Mouse (Mus musculus) myocyte (in vitro differentiated cells): Measurements from ENCODE around the gene Atp6v1a. TPM values are rescaled to one million over a fixed set of nuclear protein-coding genes. Genes with fewer than 3 reads are reported as not detected.

Source experiments
- H3K27me3 ChIP-seq: one replicate; pipeline ENCODE4 v1.6.1; 2011; ENCODE audit not compliant: control insufficient read depth, insufficient read depth, insufficient read length
- H3K36me3 ChIP-seq: one replicate; pipeline ENCODE4 v1.6.1; 2011; ENCODE audit not compliant: control insufficient read depth, insufficient read depth
- H3K4me2 ChIP-seq: one replicate; pipeline ENCODE4 v1.6.1; 2011; ENCODE audit warnings: low read depth, control low read depth
- H3K4me3 ChIP-seq: one replicate; pipeline ENCODE4 v1.5.1; 2011; ENCODE audit warnings: mild to moderate bottlenecking, control low read depth, moderate library complexity
- H3K79me2 ChIP-seq: one replicate; pipeline ENCODE4 v1.6.1; 2011; ENCODE audit not compliant: control insufficient read depth, insufficient read depth
- H3ac ChIP-seq: one replicate; pipeline ENCODE4 v1.6.1; 2011; ENCODE audit not compliant: control insufficient read depth, insufficient read length
- CEBPB ChIP-seq: IDR thresholded peaks from 2 replicates; pipeline ENCODE4 v1.6.1; 2011; ENCODE audit warnings: mild to moderate bottlenecking, moderate library complexity; ENCODE audit not compliant: poor library complexity, insufficient read depth, severe bottlenecking
- E2F4 ChIP-seq: IDR thresholded peaks from one replicate; pipeline ENCODE4 v1.6.1; 2011; ENCODE audit warnings: mild to moderate bottlenecking, control low read depth, moderate library complexity; ENCODE audit not compliant: insufficient read depth
- MAX ChIP-seq: IDR thresholded peaks from one replicate; pipeline ENCODE4 v1.6.1; 2011; ENCODE audit warnings: low read depth, mild to moderate bottlenecking, control low read depth
- MYOD1 ChIP-seq, 3 experiments: IDR thresholded peaks; one replicate each; pipeline ENCODE4 v1.6.1; 2011; ENCODE audit warnings: control low read depth in 2 of 3, low read depth in 2 of 3, mild to moderate bottlenecking in 2 of 3, moderate library complexity in 1 of 3; ENCODE audit not compliant: insufficient read length in 2 of 3, control insufficient read depth in 1 of 3
- MYOG ChIP-seq, 3 experiments: IDR thresholded peaks; one replicate each; pipeline ENCODE4 v1.6.1; 2011; ENCODE audit warnings: control low read depth in 2 of 3, low read depth in 2 of 3, mild to moderate bottlenecking in 2 of 3; ENCODE audit not compliant: insufficient read length in 2 of 3, control insufficient read depth in 1 of 3, insufficient read depth in 1 of 3
- POLR2A ChIP-seq: IDR thresholded peaks from one replicate; pipeline ENCODE4 v1.6.1; 2011; ENCODE audit warnings: low read depth, mild to moderate bottlenecking, control low read depth, moderate library complexity; ENCODE audit not compliant: insufficient read length
- POLR2AphosphoS2 ChIP-seq: IDR thresholded peaks from one replicate; pipeline ENCODE4 v1.6.1; 2011; ENCODE audit warnings: low read depth, control low read depth; ENCODE audit not compliant: insufficient read length
- REST ChIP-seq: IDR thresholded peaks from one replicate; pipeline ENCODE4 v1.6.1; 2011; ENCODE audit warnings: mild to moderate bottlenecking, control low read depth, moderate library complexity; ENCODE audit not compliant: insufficient read depth, insufficient read length
- SRF ChIP-seq: IDR thresholded peaks from one replicate; pipeline ENCODE4 v1.6.1; 2011; ENCODE audit warnings: low read depth; ENCODE audit not compliant: control insufficient read depth, insufficient read length
- TCF12 ChIP-seq: IDR thresholded peaks from one replicate; pipeline ENCODE4 v1.6.1; 2011; ENCODE audit warnings: mild to moderate bottlenecking, control low read depth; ENCODE audit not compliant: poor library complexity, insufficient read depth, severe bottlenecking
- TCF3 ChIP-seq: IDR thresholded peaks from one replicate; pipeline ENCODE4 v1.6.1; 2011; ENCODE audit warnings: low read depth, control low read depth; ENCODE audit not compliant: insufficient read length
- USF1 ChIP-seq: IDR thresholded peaks from one replicate; pipeline ENCODE4 v1.6.1; 2011; ENCODE audit warnings: low read depth, mild to moderate bottlenecking, control low read depth, moderate library complexity
- polyA plus RNA-seq: library from polyadenylated mRNA; unstranded; fragments of >200 nt; fragmentation: generic; extraction: Trizol; gene quantifications from one replicate; pipeline ENCODE4 v1.2.1, GENCODE M21; 2012; ENCODE audit warnings: missing spikeins

The Atp6v1a gene
- polyA plus RNA-seq, 1 experiment: 28.7 TPM

DNA sequence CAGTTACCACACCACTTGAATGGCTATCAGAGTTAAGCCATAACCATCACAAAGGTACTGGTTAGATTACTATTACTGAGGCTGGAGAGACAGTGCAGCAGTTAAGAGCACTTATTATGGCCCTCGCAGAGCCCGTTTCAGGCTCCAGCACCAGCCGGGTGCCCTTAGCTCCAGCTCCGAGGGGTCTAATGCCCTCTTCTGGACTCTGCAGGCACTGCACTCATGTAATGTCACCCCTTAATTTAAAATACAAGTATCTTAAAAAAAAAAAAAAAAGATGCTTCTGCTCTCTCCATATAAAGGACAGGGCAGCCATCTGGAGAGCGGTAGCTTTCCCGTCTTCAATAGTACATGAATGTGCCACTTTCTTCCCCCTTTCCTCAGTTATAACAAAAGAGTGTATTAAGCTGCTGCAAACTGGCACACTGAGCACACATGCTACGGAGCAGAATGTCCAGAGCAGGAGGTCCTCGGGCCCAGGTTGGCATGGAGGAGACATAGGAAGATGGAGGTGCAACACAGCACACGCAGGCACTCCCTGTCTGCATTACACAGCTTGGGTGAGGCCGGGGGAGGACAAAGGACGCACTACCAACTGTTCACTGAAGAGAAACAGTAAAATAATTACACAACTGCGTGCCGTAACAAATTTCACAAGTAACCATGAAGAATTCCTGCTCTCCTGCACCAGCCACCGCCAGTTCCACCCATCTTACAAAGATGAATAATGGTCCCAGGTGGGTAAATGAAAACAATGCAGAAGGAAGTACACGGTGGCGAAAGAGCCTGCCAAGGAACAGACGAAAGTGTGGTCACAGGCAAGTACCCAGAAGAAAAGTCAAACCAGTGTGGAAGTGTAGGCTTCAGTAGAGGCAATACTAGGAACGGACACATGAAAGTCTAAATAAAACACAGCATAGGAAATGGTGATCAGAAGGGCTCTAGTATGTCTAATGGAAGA is 35.4 kb downstream of the Atp6v1a start:
- Histone ChIP-seq H3K4me3 (no peak overlapping the region), H3K79me2 (no peaks in the 10 kb centered on the region), H3K27me3 (no peaks in the 10 kb centered on the region), H3K4me2 (no peak overlapping the region), H3K36me3 (peaks cover 57% of the 10 kb centered on the region), H3ac (no peak overlapping the region)
- no peak for TF ChIP-seq TCF3
- no peak for TF ChIP-seq POLR2A
- TF ChIP-seq CEBPB: no peak
- no peak for TF ChIP-seq TCF12
- TF ChIP-seq MYOD1 (IDR thresholded peaks at IDR 0.05; ENCODE audit: control insufficient read depth in 1 of 3, insufficient read length in 2 of 3, low read depth in 2 of 3): no peak
- TF ChIP-seq MAX: no peak
- TF ChIP-seq SRF: no peak
- TF ChIP-seq POLR2AphosphoS2: no peak
- TF ChIP-seq REST: no peak
- no peak for TF ChIP-seq E2F4
- TF ChIP-seq USF1: no peak
- no peak for TF ChIP-seq MYOG (IDR thresholded peaks at IDR 0.05; ENCODE audit: control insufficient read depth in 1 of 3, insufficient read depth in 1 of 3, insufficient read length in 2 of 3, low read depth in 2 of 3)

DNA sequence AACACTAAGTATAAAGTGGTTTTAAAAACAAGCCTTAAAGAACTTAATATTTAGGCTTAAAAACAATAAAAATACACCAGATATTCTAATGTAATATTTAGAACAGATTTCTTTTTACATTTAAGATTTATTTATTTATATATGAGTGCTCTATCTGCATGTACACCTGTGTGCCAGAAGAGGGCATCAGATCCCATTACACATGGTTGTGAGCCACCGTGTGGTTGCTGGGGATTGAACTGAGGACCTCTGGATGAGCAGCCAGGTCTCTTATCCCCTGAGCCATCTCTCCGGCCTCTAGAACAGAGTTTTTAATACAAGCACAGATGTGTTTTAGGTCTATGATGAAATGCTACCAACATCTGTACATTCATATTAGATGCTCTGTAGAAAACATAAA is 36.6 kb downstream of the Atp6v1a start:
- Histone ChIP-seq H3K79me2 (no peaks in the 10 kb centered on the region), H3K27me3 (no peaks in the 10 kb centered on the region), H3K4me2 (no peak overlapping the region), H3K36me3 (peaks cover 59% of the 10 kb centered on the region), H3ac (no peak overlapping the region), H3K4me3 (no peak overlapping the region)
- TF ChIP-seq MAX (no peak), E2F4 (no peak), CEBPB (no peak), TCF12 (no peak), POLR2A (no peak), POLR2AphosphoS2 (no peak)

GRCm38 (mm10) chr16:44101181-44101710 is 38.3 kb downstream of the Atp6v1a start:
- H3K4me3 ChIP-seq: no peak overlapping the region
- no peak overlapping the region for H3K4me2 ChIP-seq
- no peaks in the 10 kb centered on the region for H3K27me3 ChIP-seq
- TF ChIP-seq MYOG (IDR thresholded peaks at IDR 0.05; ENCODE audit: control insufficient read depth in 1 of 3, insufficient read depth in 1 of 3, insufficient read length in 2 of 3, low read depth in 2 of 3): no peak
- TF ChIP-seq MAX: no peak
- H3K79me2 ChIP-seq: no peaks in the 10 kb centered on the region
- no peak overlapping the region for H3ac ChIP-seq
- H3K36me3 ChIP-seq: peaks cover 60% of the 10 kb centered on the region

DNA sequence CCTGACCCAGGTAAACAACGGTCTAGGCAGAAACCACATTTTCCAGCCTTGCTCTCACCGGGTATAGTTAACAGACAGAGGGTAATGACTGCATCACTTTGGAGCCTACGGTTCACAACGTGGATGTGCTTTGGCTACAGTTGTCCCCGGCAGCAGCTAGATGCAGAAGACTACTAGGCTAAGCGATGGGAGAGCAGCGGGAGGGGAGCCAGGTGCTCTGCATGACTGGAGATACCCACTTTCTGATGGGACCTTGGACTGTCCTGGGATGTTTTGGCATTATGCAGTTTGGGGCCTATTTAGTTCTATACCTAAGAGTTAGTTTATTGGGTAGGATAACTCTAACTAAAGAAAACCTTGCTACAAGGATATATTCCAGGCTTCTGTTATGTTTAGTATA is 40.1 kb downstream of the Atp6v1a start:
- Histone ChIP-seq H3K27me3 (no peaks in the 10 kb centered on the region), H3K4me3 (no peak overlapping the region), H3K79me2 (no peaks in the 10 kb centered on the region), H3K4me2 (no peak overlapping the region), H3K36me3 (peaks cover 68% of the 10 kb centered on the region), H3ac (no peak overlapping the region)
- TF ChIP-seq MYOG (IDR thresholded peaks at IDR 0.05; ENCODE audit: control insufficient read depth in 1 of 3, insufficient read depth in 1 of 3, insufficient read length in 2 of 3, low read depth in 2 of 3) (no peak), MYOD1 (IDR thresholded peaks at IDR 0.05; ENCODE audit: control insufficient read depth in 1 of 3, insufficient read length in 2 of 3, low read depth in 2 of 3) (no peak), TCF12 (no peak), TCF3 (no peak), MAX (no peak), REST (no peak), POLR2A (no peak), USF1 (no peak), POLR2AphosphoS2 (no peak), E2F4 (no peak)

GRCm38 (mm10) chr16:44087650-44088049 is 51.9 kb downstream of the Atp6v1a start:
- TF ChIP-seq POLR2A: no peak
- TF ChIP-seq MYOD1 (IDR thresholded peaks at IDR 0.05; ENCODE audit: control insufficient read depth in 1 of 3, insufficient read length in 2 of 3, low read depth in 2 of 3): no peak
- no peak for TF ChIP-seq SRF
- no peak for TF ChIP-seq USF1
- TF ChIP-seq TCF3: no peak
- no peak for TF ChIP-seq POLR2AphosphoS2
- TF ChIP-seq MYOG (IDR thresholded peaks at IDR 0.05; ENCODE audit: control insufficient read depth in 1 of 3, insufficient read depth in 1 of 3, insufficient read length in 2 of 3, low read depth in 2 of 3): no peak
- TF ChIP-seq MAX: no peak
- TF ChIP-seq CEBPB: no peak
- TF ChIP-seq REST: no peak
- no peak for TF ChIP-seq E2F4
- no peak for TF ChIP-seq TCF12
- Histone ChIP-seq H3K36me3 (peaks cover 43% of the 10 kb centered on the region), H3K4me2 (no peak overlapping the region), H3K79me2 (no peaks in the 10 kb centered on the region), H3K4me3 (no peak overlapping the region), H3ac (no peak overlapping the region), H3K27me3 (no peaks in the 10 kb centered on the region)
